Mouse (Mus musculus) bone marrow macrophage, adult 2 months (primary cell): ENCODE data around the gene Trub2.
A peak's percentile ranks its signal among the peaks of the same experiment; 100 is the strongest.

Source experiments
- CTCF ChIP-seq: IDR thresholded peaks from 2 replicates; pipeline ENCODE4 v1.5.1; 2012; ENCODE audit warnings: low read depth, mild to moderate bottlenecking, low read length, moderate library complexity
- POLR2A ChIP-seq: IDR thresholded peaks from 2 replicates; pipeline ENCODE4 v1.6.1; 2012; ENCODE audit warnings: mild to moderate bottlenecking, low read depth, low read length, borderline replicate concordance

GRCm38 (mm10) chr2:29767976-29768709 is 20.2 kb downstream of the Trub2 start:
- no peak for TF ChIP-seq CTCF
- 0 out of 2 replicates have a peak, but pooled peaks have one; percentile 19 for TF ChIP-seq POLR2A
